Mouse (Mus musculus): ENCODE measurements around the gene Phactr4. TPM values are rescaled to one million over a fixed set of nuclear protein-coding genes. Genes with fewer than 3 reads are reported as not detected.
A peak's percentile ranks its signal among the peaks of the same experiment; 100 is the strongest.

The Phactr4 gene
- polyA plus RNA-seq, 1 experiment from 2014 or later = 19.7 TPM

GRCm38 (mm10) chr4:132367480-132368201 is 54.6 kb downstream of the Phactr4 start:
- H3K36me3 ChIP-seq = peaks cover 96% of the 10 kb centered on the region

GRCm38 (mm10) chr4:132365450-132366060 is 56.7 kb downstream of the Phactr4 start:
- Histone ChIP-seq H3K27me3 (no peaks in the 10 kb centered on the region), H3K27ac (no peak overlapping the region), H3K4me1 (replicated peaks) (no peaks in the 10 kb centered on the region), H3K9me3 (no peaks in the 10 kb centered on the region), H3K9ac (replicated peaks) (no peak overlapping the region), H3K4me3 (replicated peaks) (no peak overlapping the region), H3K4me2 (no peak overlapping the region), H3K36me3 (peaks cover 92% of the 10 kb centered on the region)
- ATAC-seq (ENCODE audit: insufficient number of reproducible peaks, insufficient read depth, low FRiP score, low TSS enrichment, low read depth) = no peak
- WGBS = 72% methylated on average over 13 of the region's 13 CpGs

More at GRCm38 (mm10) chr4:132367480-132368201, 54.6 kb downstream of the Phactr4 start:
- no peaks in the 10 kb centered on the region for H3K4me1 ChIP-seq (replicated peaks)
- no peak overlapping the region for H3K27ac ChIP-seq
- no peak for ATAC-seq (ENCODE audit: insufficient number of reproducible peaks, insufficient read depth, low FRiP score, low TSS enrichment, low read depth)
- H3K27me3 ChIP-seq = no peaks in the 10 kb centered on the region
- H3K4me3 ChIP-seq (replicated peaks) = no peak overlapping the region
- no peaks in the 10 kb centered on the region for H3K9me3 ChIP-seq
- no peak overlapping the region for H3K9ac ChIP-seq (replicated peaks)
- no peak overlapping the region for H3K4me2 ChIP-seq
- WGBS = 90% methylated on average over 18 of the region's 18 CpGs

GRCm38 (mm10) chr4:132363487-132363886 is 58.8 kb downstream of the Phactr4 start:
- Histone ChIP-seq H3K4me2 (no peak overlapping the region), H3K9me3 (no peaks in the 10 kb centered on the region), H3K4me1 (replicated peaks) (no peaks in the 10 kb centered on the region), H3K36me3 (peaks cover 91% of the 10 kb centered on the region), H3K27me3 (no peaks in the 10 kb centered on the region), H3K9ac (replicated peaks) (no peak overlapping the region), H3K4me3 (replicated peaks) (no peak overlapping the region), H3K27ac (no peak overlapping the region)
- 96% methylated on average over 11 of the region's 11 CpGs for WGBS
- ATAC-seq (ENCODE audit: insufficient number of reproducible peaks, insufficient read depth, low FRiP score, low TSS enrichment, low read depth) = no peak

- no peak overlapping the region for H3K4me2 ChIP-seq
- H3K36me3 ChIP-seq = peaks cover 76% of the 10 kb centered on the region
- WGBS = 93% methylated on average over 4 of the region's 4 CpGs
- H3K27ac ChIP-seq = no peak overlapping the region
- H3K4me3 ChIP-seq (replicated peaks) = no peak overlapping the region
- H3K9ac ChIP-seq (replicated peaks) = no peak overlapping the region
- H3K9me3 ChIP-seq = no peaks in the 10 kb centered on the region
- H3K4me1 ChIP-seq (replicated peaks) = no peaks in the 10 kb centered on the region
- ATAC-seq (ENCODE audit: insufficient number of reproducible peaks, insufficient read depth, low FRiP score, low TSS enrichment, low read depth) = no peak
- no peaks in the 10 kb centered on the region for H3K27me3 ChIP-seq
Observed at GRCm38 (mm10) chr4:132359510-132359909, 62.8 kb downstream of the Phactr4 start.

GRCm38 (mm10) chr4:132356170-132356569 is 66.1 kb downstream of the Phactr4 start:
- 33% methylated on average over 12 of the region's 12 CpGs for WGBS
- no peak overlapping the region for H3K4me3 ChIP-seq (replicated peaks)
- H3K4me2 ChIP-seq = no peak overlapping the region
- H3K27ac ChIP-seq = no peak overlapping the region
- peaks cover 13% of the 10 kb centered on the region for H3K4me1 ChIP-seq (replicated peaks)
- H3K9ac ChIP-seq (replicated peaks) = no peak overlapping the region
- no peaks in the 10 kb centered on the region for H3K9me3 ChIP-seq
- peaks cover 59% of the 10 kb centered on the region for H3K36me3 ChIP-seq
- ATAC-seq (ENCODE audit: insufficient number of reproducible peaks, insufficient read depth, low FRiP score, low TSS enrichment, low read depth) = no peak
- H3K27me3 ChIP-seq = no peaks in the 10 kb centered on the region

GRCm38 (mm10) chr4:132355403-132355802 is 66.9 kb downstream of the Phactr4 start:
- Histone ChIP-seq H3K4me1 (replicated peaks) (peaks cover 15% of the 10 kb centered on the region), H3K9ac (replicated peaks) (no peak overlapping the region), H3K27me3 (no peaks in the 10 kb centered on the region), H3K9me3 (no peaks in the 10 kb centered on the region), H3K36me3 (peaks cover 59% of the 10 kb centered on the region), H3K4me3 (replicated peaks) (no peak overlapping the region), H3K27ac (no peak overlapping the region), H3K4me2 (no peak overlapping the region)
- no peak for ATAC-seq (ENCODE audit: insufficient number of reproducible peaks, insufficient read depth, low FRiP score, low TSS enrichment, low read depth)
- WGBS = 92% methylated on average over 3 of the region's 3 CpGs

- no peaks in the 10 kb centered on the region for H3K27me3 ChIP-seq
- no peak for ATAC-seq (ENCODE audit: insufficient number of reproducible peaks, insufficient read depth, low FRiP score, low TSS enrichment, low read depth)
- WGBS = 91% methylated on average over 4 of the region's 4 CpGs
- no peak overlapping the region for H3K4me2 ChIP-seq
- H3K9me3 ChIP-seq = no peaks in the 10 kb centered on the region
- no peak overlapping the region for H3K27ac ChIP-seq
- H3K4me1 ChIP-seq (replicated peaks) = peaks cover 15% of the 10 kb centered on the region
- no peak overlapping the region for H3K4me3 ChIP-seq (replicated peaks)
- H3K36me3 ChIP-seq = peaks cover 57% of the 10 kb centered on the region
- H3K9ac ChIP-seq (replicated peaks) = no peak overlapping the region
Observed at GRCm38 (mm10) chr4:132354571-132354970, 67.7 kb downstream of the Phactr4 start.

- Histone ChIP-seq H3K27ac (peak within 1 kb of the TSS; percentile 92), H3K9me3 (no peaks in the 10 kb centered on the region), H3K9ac (replicated peaks) (peak within 1 kb of the TSS; percentile 87), H3K27me3 (no peaks in the 10 kb centered on the region), H3K36me3 (peaks cover 46% of the 10 kb centered on the region), H3K4me2 (peak within 1 kb of the TSS; percentile 87), H3K4me1 (replicated peaks) (peaks cover 15% of the 10 kb centered on the region), H3K4me3 (replicated peaks) (peak within 1 kb of the TSS; percentile 76)
- WGBS = under 1% methylated on average over 31 of the region's 31 CpGs
- ATAC-seq (ENCODE audit: insufficient number of reproducible peaks, insufficient read depth, low FRiP score, low TSS enrichment, low read depth) = peak; percentile 87
Observed at GRCm38 (mm10) chr4:132353481-132353885, 68.8 kb downstream of the Phactr4 start, which contains the start of gene Rcc1. Gene Rcc1 (minus strand): TSS chr4:132353605.

- Histone ChIP-seq H3K36me3 (peaks cover 39% of the 10 kb centered on the region), H3K9ac (replicated peaks) (peak overlapping the region; percentile 87), H3K4me1 (replicated peaks) (peaks cover 15% of the 10 kb centered on the region), H3K4me2 (peak overlapping the region; percentile 87), H3K27me3 (no peaks in the 10 kb centered on the region), H3K4me3 (replicated peaks) (peak overlapping the region; percentile 76), H3K27ac (peak overlapping the region; percentile 92), H3K9me3 (no peaks in the 10 kb centered on the region)
- no peak for ATAC-seq (ENCODE audit: insufficient number of reproducible peaks, insufficient read depth, low FRiP score, low TSS enrichment, low read depth)
- WGBS = under 1% methylated on average over 14 of the region's 14 CpGs
Observed at GRCm38 (mm10) chr4:132352739-132353138, 69.5 kb downstream of the Phactr4 start.

- Histone ChIP-seq H3K4me2 (peak overlapping the region; percentile 87), H3K9me3 (no peaks in the 10 kb centered on the region), H3K27me3 (no peaks in the 10 kb centered on the region), H3K9ac (replicated peaks) (no peak overlapping the region), H3K36me3 (peaks cover 27% of the 10 kb centered on the region), H3K4me1 (replicated peaks) (peaks cover 15% of the 10 kb centered on the region), H3K4me3 (replicated peaks) (peak overlapping the region; percentile 76), H3K27ac (peak overlapping the region; percentile 9; the same call in 1 of the 2 replicates)
- 46% methylated on average over 1 of the region's 1 CpGs for WGBS
- ATAC-seq (ENCODE audit: insufficient number of reproducible peaks, insufficient read depth, low FRiP score, low TSS enrichment, low read depth) = no peak
Observed at GRCm38 (mm10) chr4:132351401-132351800, 70.9 kb downstream of the Phactr4 start.

- H3K9ac ChIP-seq (replicated peaks) = no peak overlapping the region
- no peaks in the 10 kb centered on the region for H3K9me3 ChIP-seq
- H3K4me1 ChIP-seq (replicated peaks) = peaks cover 15% of the 10 kb centered on the region
- WGBS = 65% methylated on average over 3 of the region's 3 CpGs
- H3K4me3 ChIP-seq (replicated peaks) = no peak overlapping the region
- H3K36me3 ChIP-seq = peaks cover 22% of the 10 kb centered on the region
- no peak for ATAC-seq (ENCODE audit: insufficient number of reproducible peaks, insufficient read depth, low FRiP score, low TSS enrichment, low read depth)
- no peaks in the 10 kb centered on the region for H3K27me3 ChIP-seq
- H3K27ac ChIP-seq = peak overlapping the region; percentile 9; the same call in 1 of the 2 replicates
- no peak overlapping the region for H3K4me2 ChIP-seq
Observed at GRCm38 (mm10) chr4:132350854-132351253, 71.4 kb downstream of the Phactr4 start.

All from limb, embryonic 12.5 days (tissue).